ENCODE assay signal across 27 mouse cellular contexts in genomic region chr13:80920939-80921338, GRCm38 (mm10). TPM values are rescaled to one million over a fixed set of nuclear protein-coding genes. Genes with fewer than 3 reads are reported as not detected.
DNase-seq lines count a peak whose midpoint lies in the region; ATAC-seq and TF ChIP-seq lines count a peak whose summit lies in the region.
"Had no signal": no experiment of that assay in that cellular context is flagged by ENCODE, and none has a peak within 500 bp of the region (broad histone marks: within the 10 kb centered on the region; RNA-seq: fewer than 3 reads in every experiment).

No protein-coding gene starts in this region.

- 93% methylated on average over 6 of the region's 6 CpGs for WGBS in hindbrain, embryonic 14.5 days

- TF ChIP-seq CTCF in E14TG2a.4 (conservative IDR thresholded peaks at IDR 0.05; ENCODE audit: low read length): no peak

- DNase-seq in left cerebral cortex, postnatal 14 days (ENCODE audit: low spot score in 2 of 2): no peak
- no peak for DNase-seq in hindbrain, embryonic 14.5 days (ENCODE audit: low spot score)
- no peak for DNase-seq in spleen, adult 12 weeks (ENCODE audit: low spot score)
- DNase-seq: adrenal gland, adult 8-10 months; adrenal gland, postnatal 25 days; cerebellum, adult 11-12 months; cerebellum, adult 8-10 months; cerebellum, postnatal 10 days; cerebellum, postnatal 36 days; gastrocnemius, postnatal 10 days; gastrocnemius, postnatal 36 days; heart, adult 2 months; heart, postnatal 14 days; heart, postnatal 4 days had no signal

- peaks cover 34% of the 10 kb centered on the region for H3K4me1 ChIP-seq in E14TG2a.4 (replicated peaks; ENCODE audit: low read depth, low read length)
- no peaks in the 10 kb centered on the region for H3K4me1 ChIP-seq in hindbrain, embryonic 14.5 days (replicated peaks; ENCODE audit: control insufficient read depth, insufficient read depth, low read length)
- H3K4me1 ChIP-seq: forebrain, embryonic 13.5 days; heart, embryonic 10.5 days; heart, embryonic 13.5 days; hindbrain, embryonic 12.5 days; intestine, embryonic 15.5 days had no signal

- intact Hi-C loops in left cerebral cortex, postnatal 14 days (cut with DNase I): no loop called here

- 0 out of 2 replicates have a peak overlapping the region, but pooled peaks have one; percentile 29 for H3K4me3 ChIP-seq in E14TG2a.4 (replicated peaks; ENCODE audit: low read length)
- no peak overlapping the region for H3K4me3 ChIP-seq in hindbrain, embryonic 14.5 days (replicated peaks; ENCODE audit: low read length)
- H3K4me3 ChIP-seq: forebrain, embryonic 10.5 days; forebrain, embryonic 13.5 days; heart, adult 2 months; heart, embryonic 10.5 days; heart, embryonic 13.5 days; hindbrain, embryonic 12.5 days; intestine, embryonic 15.5 days had no signal

- no peaks in the 10 kb centered on the region for H3K9me3 ChIP-seq in E14TG2a.4 (ENCODE audit: low read length)
- no peaks in the 10 kb centered on the region for H3K9me3 ChIP-seq in hindbrain, embryonic 14.5 days (ENCODE audit: control insufficient read depth, low read length)
- H3K9me3 ChIP-seq: forebrain, embryonic 10.5 days; forebrain, embryonic 13.5 days; G1E; heart, embryonic 10.5 days; heart, embryonic 13.5 days; hindbrain, embryonic 12.5 days; intestine, embryonic 15.5 days had no signal

- H3K36me3 ChIP-seq in E14TG2a.4 (ENCODE audit: insufficient read depth, low read length): no peaks in the 10 kb centered on the region
- no peaks in the 10 kb centered on the region for H3K36me3 ChIP-seq in hindbrain, embryonic 14.5 days (replicated peaks; ENCODE audit: control insufficient read depth, insufficient read depth)
- H3K36me3 ChIP-seq: forebrain, embryonic 10.5 days; G1E; heart, embryonic 10.5 days; heart, embryonic 13.5 days; hindbrain, embryonic 12.5 days; intestine, embryonic 15.5 days had no signal

- H3K27me3 ChIP-seq in E14TG2a.4 (ENCODE audit: insufficient read depth, low read length): no peaks in the 10 kb centered on the region
- H3K27me3 ChIP-seq in hindbrain, embryonic 14.5 days (ENCODE audit: control insufficient read depth, insufficient read depth, low read length): no peaks in the 10 kb centered on the region
- H3K27me3 ChIP-seq: forebrain, embryonic 13.5 days; heart, embryonic 13.5 days; hindbrain, embryonic 12.5 days; intestine, embryonic 15.5 days had no signal

- H3K4me2 ChIP-seq in hindbrain, embryonic 14.5 days (replicated peaks): no peak overlapping the region
- H3K4me2 ChIP-seq: forebrain, embryonic 13.5 days; heart, embryonic 13.5 days; hindbrain, embryonic 12.5 days; intestine, embryonic 15.5 days had no signal

- peak; percentile 89 for ATAC-seq in common myeloid progenitor, adult 5-6 weeks (replicated peaks; ENCODE audit: low read depth, poor library complexity, severe bottlenecking)
- 0 out of 2 replicates have a peak, but pooled peaks have one; percentile 20 for ATAC-seq in megakaryocyte, adult 5-6 weeks (ENCODE audit: poor library complexity, severe bottlenecking)
- no peak for ATAC-seq in hindbrain, embryonic 14.5 days (ENCODE audit: low FRiP score)
- ATAC-seq: activated CD4-positive, CD25-positive, alpha-beta regulatory T cell, adult 4 months; forebrain, embryonic 13.5 days; forebrain, embryonic 16.5 days; hindbrain, embryonic 16.5 days; intestine, embryonic 15.5 days had no signal

- H3K9ac ChIP-seq in hindbrain, embryonic 14.5 days: no peak overlapping the region
- H3K9ac ChIP-seq: forebrain, embryonic 13.5 days; heart, embryonic 13.5 days; hindbrain, embryonic 12.5 days; intestine, embryonic 15.5 days had no signal

- H3K27ac ChIP-seq in hindbrain, embryonic 14.5 days: no peak overlapping the region
- H3K27ac ChIP-seq: forebrain, embryonic 10.5 days; forebrain, embryonic 13.5 days; heart, adult 2 months; heart, embryonic 10.5 days; heart, embryonic 13.5 days; hindbrain, embryonic 12.5 days; intestine, embryonic 15.5 days had no signal

RNA-seq across cellular contexts. Expression of gene Arrdc3, which starts 37.8 kb away (rescaled TPM):
- 37.4 and 44.1 TPM in 2 replicates for total RNA-seq in common myeloid progenitor, adult 5-6 weeks (2017)
- 44.1 and 57.6 TPM in 2 replicates for total RNA-seq in megakaryocyte, adult 5-6 weeks (2015)
- total RNA-seq in megakaryocyte, adult 5-6 weeks (2017): 70.0 and 72.3 TPM in 2 replicates
- 10 to 100 TPM; 28.1 to 30.2 TPM for total RNA-seq in left cerebral cortex, postnatal 14 days (2021)
- polyA plus RNA-seq in hindbrain, embryonic 14.5 days (2014; fragmentation: Nextera tagmentation; extraction: Ambion mirVana): 41.1 and 58.7 TPM in 2 replicates
